Mouse (Mus musculus): ENCODE results near the gene Rpp14.

GRCm38 (mm10) chr14:8123141-8123540 lies 43.0 kb downstream of the Rpp14 start:
- TF ChIP-seq GATA1 (IDR thresholded peaks at IDR 0.05; ENCODE audit: borderline replicate concordance, low read length) (no peak), FLI1 (IDR thresholded peaks at IDR 0.05; ENCODE audit: low read length) (no peak)

All from megakaryocyte, embryonic 14.5 days (primary cell).